Mouse (Mus musculus) thymus, postnatal 25 days (tissue): Measurements from ENCODE around the gene Tekt5.

Source experiments
- DNase-seq: peaks from one replicate; pipeline ENCODE4 v3.0.0; 2022

The Tekt5 gene

GRCm38 (mm10) chr16:10394699-10395540 lies at the start of gene Tekt5:
Gene Tekt5, minus strand, starts transcription at chr16:10395490.
- peak; percentile 35 for DNase-seq

- DNase-seq: no peak
Observed at GRCm38 (mm10) chr16:10443723-10444122, 48.4 kb upstream of the Tekt5 start.

DNA sequence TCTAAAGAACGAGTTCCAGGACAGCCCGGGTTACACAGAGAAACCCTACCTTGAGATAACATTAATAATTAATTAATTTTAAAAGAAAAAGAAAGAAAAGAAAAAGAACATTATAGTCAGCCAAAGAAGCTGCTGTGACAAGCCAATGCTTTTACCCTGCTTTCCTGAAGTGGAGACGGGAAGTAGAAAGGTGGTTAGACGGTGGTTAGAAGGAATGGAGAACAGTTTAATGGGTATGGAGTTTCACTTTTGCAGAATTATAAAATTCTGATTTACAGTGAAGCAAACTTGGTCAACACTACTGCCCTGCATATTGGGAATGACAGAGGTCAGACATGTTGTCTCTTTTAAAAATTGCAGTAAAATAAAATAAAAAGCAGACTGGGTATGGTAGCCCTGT lies 46.5 kb upstream of the Tekt5 start:
- no peak for DNase-seq

GRCm38 (mm10) chr16:10441328-10441727 lies 46.0 kb upstream of the Tekt5 start:
- DNase-seq: no peak

DNA sequence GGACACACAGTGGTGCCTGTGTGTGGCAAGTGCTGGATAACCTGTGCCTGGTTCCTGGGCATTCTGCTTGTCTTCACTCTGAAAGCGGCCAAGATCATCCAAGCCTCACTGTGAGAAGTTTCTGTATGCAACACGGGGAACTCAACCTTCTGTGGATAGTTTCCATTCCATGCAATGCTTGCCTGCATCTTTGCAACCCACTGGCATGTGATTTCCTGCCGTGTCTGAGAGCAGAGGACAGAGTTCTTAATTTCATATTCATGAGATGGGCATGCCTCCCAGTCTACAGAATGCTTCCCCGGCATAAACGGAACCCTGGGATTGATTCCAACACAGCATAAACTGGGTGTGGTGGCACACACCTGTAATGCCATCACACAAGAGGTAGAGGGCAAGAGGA lies 42.8 kb upstream of the Tekt5 start:
- DNase-seq: no peak

- DNase-seq: no peak
Observed at GRCm38 (mm10) chr16:10436166-10436565, 40.9 kb upstream of the Tekt5 start.

- DNase-seq: no peak
Observed at GRCm38 (mm10) chr16:10433344-10433743, 38.1 kb upstream of the Tekt5 start.

GRCm38 (mm10) chr16:10432387-10432786 lies 37.1 kb upstream of the Tekt5 start:
- no peak for DNase-seq

- no peak for DNase-seq
Observed at GRCm38 (mm10) chr16:10431911-10432310, 36.6 kb upstream of the Tekt5 start.

GRCm38 (mm10) chr16:10420447-10421054 lies 25.3 kb upstream of the Tekt5 start:
- DNase-seq: no peak

GRCm38 (mm10) chr16:10417723-10418259 lies 22.5 kb upstream of the Tekt5 start:
- DNase-seq: no peak

GRCm38 (mm10) chr16:10416866-10417265 lies 21.6 kb upstream of the Tekt5 start:
- peak; percentile 29 for DNase-seq

GRCm38 (mm10) chr16:10415976-10416375 lies 20.7 kb upstream of the Tekt5 start:
- peak; percentile 22 for DNase-seq

DNA sequence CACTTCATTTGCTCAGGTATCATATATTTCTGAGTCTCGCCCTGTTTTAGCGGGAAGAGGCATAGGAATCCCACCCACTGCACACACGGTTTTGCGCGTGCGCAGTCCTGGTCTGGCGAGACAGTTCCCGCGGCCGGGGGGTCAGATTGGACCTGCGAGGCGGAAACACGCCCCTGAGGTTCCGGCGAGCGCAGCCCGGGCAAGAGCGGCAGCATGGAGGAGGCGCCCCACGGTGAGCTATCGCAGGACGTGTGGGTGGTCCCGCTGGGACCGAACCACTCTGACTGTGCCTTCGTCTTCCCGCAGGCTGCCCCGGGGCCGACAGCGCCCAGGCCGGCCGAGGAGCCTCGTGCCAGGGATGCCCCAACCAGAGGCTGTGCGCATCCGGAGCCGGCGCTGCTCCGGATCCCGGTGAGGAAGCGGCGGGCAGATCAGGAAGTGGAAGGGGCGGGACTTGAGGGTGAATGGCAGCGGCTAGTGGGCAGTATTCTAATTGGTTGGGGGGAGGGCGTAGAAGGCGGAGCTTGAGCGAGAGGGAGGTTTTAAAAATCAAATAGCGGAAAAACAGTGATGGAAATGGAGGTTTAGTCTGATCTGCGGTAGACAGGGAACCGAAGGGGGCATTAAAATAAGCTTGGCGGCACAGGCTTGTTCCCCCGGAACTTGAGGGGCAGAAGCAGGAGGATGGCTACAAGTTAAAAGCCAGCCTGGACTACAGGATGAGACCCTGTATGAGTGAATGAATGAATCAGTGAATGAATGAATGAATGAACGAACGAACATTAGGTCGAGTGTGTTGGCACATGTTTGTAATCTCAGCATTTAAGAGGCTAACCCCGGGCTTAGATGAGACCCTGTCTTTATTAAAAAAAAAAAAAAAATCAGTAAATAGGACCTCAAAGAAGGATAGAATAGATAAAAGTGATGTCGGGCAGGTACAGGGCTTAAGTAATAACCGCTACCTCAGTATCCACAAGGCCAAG lies 16.8 kb upstream of the Tekt5 start, which contains the start of gene Nubp1:
Gene Nubp1, plus strand, starts transcription at position 185 of the 983 bp plus-strand sequence.
- DNase-seq: peak; percentile 90

DNA sequence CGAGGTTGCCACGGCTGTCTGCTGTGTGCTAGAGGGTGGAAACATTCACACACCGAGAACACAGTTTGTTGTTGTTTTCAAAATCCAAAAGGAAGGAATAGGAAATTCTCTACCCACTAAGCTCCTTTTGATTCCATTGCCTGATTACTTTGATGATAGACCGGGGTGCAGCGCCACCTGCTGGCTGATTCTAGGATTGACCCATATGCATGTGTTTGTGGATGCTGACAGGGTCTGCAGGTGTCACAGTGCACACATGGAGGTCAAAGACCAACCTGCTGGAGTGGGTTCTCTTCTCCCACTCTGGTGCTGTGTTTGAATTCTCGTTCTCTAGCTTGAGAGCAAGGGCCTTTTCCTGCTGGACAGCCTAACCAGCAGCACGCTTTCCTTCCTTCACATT lies 3.9 kb upstream of the Tekt5 start:
- peak; percentile 86 for DNase-seq

DNA sequence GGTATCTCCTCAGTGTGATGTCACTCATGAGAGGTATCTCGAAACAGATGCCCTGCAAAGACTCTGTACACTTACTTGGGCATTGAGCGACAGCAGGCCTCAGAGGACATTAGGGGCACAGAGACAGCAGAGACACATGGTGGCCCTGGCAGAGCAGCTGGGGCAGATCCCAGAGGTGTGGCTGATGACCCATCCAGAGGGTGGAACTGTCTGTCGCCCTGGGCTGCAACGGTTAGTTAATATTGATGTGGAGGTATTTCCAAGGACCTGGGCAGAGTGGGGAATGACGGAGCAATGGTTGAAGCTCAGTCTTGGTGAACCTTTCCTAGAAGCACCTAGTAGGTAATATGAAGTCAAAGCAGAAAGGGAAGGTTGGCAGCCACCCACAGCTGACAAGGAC lies 3.5 kb upstream of the Tekt5 start:
- DNase-seq: no peak

GRCm38 (mm10) chr16:10392587-10392986 lies 2.7 kb downstream of the Tekt5 start:
- peak; percentile 26 for DNase-seq

DNA sequence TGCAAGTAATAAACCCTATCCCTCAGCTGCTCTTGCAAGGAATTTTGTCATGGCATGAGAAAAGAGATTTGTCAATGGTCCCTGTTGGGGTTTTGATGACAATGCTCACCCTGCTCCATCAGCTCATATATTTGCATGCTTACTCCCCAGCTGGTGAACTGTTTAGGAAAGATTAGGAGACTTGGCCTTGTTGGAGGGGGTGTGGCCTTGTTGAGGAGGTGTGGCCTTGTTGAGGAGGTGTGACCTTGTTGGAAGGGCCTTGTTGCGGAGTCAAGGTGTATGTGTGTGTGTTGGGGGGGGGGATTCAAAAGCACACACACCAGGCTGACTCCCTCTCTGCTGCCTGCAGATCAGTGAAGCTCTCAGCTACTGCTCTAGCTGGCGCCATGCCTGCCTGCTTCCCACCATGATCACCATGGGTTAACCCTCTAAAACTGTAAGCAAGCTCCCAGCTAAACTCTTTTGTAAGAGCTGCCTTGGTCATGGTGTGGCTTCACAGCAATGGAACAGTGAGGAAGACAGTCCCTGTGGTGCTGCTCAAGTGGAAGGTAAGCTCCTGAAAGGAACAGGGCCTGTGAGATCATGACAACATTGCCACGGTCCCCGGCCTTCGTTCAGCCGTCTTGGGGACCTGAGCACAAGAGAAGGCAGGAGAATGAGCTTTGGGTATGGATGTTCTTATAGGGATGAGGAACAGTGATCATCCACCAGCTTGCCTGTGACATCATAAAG lies 6.5 kb downstream of the Tekt5 start:
- DNase-seq: no peak

GRCm38 (mm10) chr16:10385261-10385660 lies 10.0 kb downstream of the Tekt5 start:
- DNase-seq: no peak

DNA sequence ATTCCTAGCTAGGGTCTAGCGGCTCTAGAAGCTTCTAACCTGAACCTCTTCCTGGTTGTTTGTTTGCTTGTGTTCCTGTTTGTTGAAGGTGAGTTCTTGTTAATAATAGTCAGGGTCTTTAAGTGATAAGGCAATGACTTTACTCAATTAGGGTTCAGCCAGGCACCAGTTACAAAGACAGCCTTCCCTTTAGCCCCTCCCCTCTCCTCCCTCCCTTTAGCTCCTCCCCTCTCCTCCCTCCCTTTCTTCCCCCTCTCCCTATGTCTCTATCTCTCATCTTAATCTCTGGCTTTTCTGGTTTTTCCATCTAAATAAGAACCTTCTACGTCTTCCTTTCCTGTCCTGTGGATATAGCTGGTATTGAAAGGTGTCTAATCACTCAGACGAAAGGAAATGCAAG lies 10.7 kb downstream of the Tekt5 start:
- DNase-seq: no peak

DNA sequence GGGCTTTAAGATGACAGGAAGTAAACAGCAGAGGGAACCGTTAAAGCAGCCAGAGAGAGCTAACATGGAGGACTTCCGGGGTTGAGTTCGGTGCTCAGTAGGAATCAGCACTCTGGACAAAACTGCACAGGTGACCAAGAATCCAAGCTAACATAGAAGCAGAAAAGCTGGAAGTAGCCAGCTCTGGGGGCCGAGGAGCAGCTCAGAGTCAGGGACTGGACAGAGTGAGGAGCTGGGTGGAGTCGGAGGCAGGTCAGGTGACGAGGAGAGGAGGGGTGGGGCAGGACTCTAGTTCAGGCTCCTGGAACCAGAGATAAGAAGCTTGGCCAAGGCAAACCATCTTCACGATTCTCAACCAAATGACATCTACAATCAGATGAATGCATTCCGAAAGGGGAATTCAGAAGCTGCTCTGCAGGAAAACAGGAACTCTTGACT lies 11.2 kb downstream of the Tekt5 start:
- DNase-seq: peak; percentile 45

DNA sequence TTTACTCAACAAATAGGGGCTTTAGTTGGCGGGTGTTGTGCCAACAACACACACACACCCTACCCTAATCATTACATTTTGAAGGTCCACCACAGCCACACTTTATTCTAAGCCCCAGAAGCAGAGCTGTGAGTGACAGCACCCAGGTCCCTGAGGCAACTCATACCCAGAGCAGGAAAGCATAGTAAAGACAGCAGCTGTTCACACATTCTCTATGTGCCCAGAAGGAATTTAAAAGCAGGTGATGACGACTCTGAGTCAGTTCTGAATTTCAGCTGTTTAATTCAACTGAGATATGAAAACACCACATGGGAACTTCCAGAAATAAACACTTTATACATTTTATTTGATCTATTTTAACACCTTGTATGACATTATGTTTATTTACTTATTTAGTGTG lies 15.8 kb downstream of the Tekt5 start:
- DNase-seq: no peak
